Mouse (Mus musculus): ENCODE measurements around the gene Ubap1. TPM values are rescaled to one million over a fixed set of nuclear protein-coding genes. Genes with fewer than 3 reads are reported as not detected.

The Ubap1 gene
- total RNA-seq, 2 experiments from 2014 or later = 35.7 to 39.2 TPM

DNA sequence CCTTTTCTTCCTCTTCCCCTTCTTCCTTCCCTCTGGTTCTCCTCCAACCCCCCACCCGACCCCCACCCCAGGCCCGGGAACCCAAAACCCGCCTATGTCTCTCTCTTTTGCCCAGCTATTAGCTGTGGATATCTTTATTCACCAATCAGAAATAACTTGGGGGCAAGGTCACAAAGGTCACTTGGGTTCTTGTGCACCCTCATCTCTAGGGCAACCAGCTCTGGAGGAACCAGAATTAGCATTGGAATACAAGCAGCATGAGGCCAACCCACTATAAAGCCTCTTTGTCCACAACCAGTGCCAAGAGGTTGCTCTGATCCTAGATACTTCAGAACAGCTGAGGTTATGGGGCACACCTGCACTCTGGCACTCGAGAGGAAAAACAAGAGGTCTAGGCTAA, 19.3 kb upstream of the Ubap1 start:
- TF ChIP-seq CTCF (IDR thresholded peaks at IDR 0.05) = no peak
- intact Hi-C loops (cut with DNase I) = no loop called here
- no peak overlapping the region for H3K4me3 ChIP-seq
- no peak for DNase-seq
- H3K27ac ChIP-seq = no peak overlapping the region

- no peak overlapping the region for H3K4me3 ChIP-seq
- intact Hi-C loops (cut with DNase I) = no loop called here
- no peak overlapping the region for H3K27ac ChIP-seq
- no peak for DNase-seq
- TF ChIP-seq CTCF (IDR thresholded peaks at IDR 0.05) = no peak
Observed at GRCm38 (mm10) chr4:41331085-41331484, 17.7 kb upstream of the Ubap1 start.

DNA sequence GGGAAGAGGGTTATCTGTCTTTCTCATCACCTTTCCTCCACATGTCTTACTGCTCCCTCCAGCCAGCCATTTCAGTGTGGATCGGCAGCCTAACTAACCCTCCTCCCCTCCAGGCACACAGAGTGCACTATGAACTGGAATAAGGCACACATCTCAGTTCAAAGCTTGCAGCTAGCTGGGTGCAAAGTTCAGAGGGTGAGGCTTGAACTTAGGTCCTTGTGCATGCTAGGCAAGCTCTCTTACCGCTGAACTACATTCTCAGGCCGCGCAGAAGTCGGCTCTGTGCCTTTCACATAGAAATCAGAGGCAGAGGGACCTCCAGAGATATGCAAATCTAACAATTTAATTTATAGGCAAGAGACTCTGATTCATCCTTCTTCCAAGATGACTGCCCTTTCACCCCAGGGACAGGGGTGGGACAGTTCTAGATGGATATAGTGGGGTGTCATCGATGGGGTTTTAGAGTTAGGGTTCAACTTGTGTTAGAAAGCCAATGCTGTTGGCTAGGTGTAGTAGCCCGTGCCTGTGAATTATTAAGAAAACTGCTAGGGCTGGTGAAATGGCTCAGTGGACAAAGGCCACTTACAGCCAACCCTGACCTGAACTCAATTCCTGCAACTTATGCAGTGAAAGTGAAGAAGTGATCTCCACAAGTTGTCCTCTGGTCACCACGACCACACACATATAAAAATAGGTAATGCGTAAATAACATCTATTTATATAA, 16.9 kb upstream of the Ubap1 start:
- intact Hi-C loops (cut with DNase I) = no loop called here
- Histone ChIP-seq H3K27ac (no peak overlapping the region), H3K4me3 (no peak overlapping the region)
- TF ChIP-seq CTCF (IDR thresholded peaks at IDR 0.05) = no peak
- no peak for DNase-seq

GRCm38 (mm10) chr4:41336546-41336945, 12.2 kb upstream of the Ubap1 start:
- H3K27ac ChIP-seq = no peak overlapping the region
- intact Hi-C loops (cut with DNase I) = no loop called here

GRCm38 (mm10) chr4:41340912-41341550, 7.8 kb upstream of the Ubap1 start:
- DNase-seq = no peak
- H3K4me3 ChIP-seq = no peak overlapping the region
- intact Hi-C loops (cut with DNase I) = no loop called here
- TF ChIP-seq CTCF (IDR thresholded peaks at IDR 0.05) = peak; percentile 21; the same call in 1 of the 2 replicates
- H3K27ac ChIP-seq = no peak overlapping the region

More at GRCm38 (mm10) chr4:41336546-41336945, 12.2 kb upstream of the Ubap1 start:
- H3K4me3 ChIP-seq = no peak overlapping the region
- no peak for DNase-seq
- TF ChIP-seq CTCF (IDR thresholded peaks at IDR 0.05) = no peak

DNA sequence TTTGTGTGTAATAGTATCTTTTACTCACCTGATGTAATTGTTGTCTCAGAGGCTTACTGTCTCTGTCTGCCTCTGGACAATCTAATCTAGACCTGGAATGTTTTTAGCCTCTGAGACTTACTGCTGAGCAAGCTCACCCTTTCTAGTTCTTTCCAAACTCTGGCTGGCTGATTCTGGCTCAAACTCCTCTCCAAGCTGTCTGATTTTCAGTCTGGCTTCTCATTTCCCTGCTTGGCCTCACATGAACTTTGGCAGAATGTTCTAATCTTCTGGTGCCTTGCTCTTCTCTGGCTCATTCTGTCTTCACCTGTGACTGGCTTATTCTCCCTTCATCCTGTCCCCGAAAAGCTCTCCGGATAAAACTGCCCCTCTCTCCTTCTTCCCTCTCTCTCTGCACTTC, 2.8 kb upstream of the Ubap1 start:
- H3K27ac ChIP-seq = peak overlapping the region; percentile 70
- no peak for TF ChIP-seq CTCF (IDR thresholded peaks at IDR 0.05)
- no peak overlapping the region for H3K4me3 ChIP-seq
- intact Hi-C loops (cut with DNase I) = no loop called here
- DNase-seq = peak; percentile 42

DNA sequence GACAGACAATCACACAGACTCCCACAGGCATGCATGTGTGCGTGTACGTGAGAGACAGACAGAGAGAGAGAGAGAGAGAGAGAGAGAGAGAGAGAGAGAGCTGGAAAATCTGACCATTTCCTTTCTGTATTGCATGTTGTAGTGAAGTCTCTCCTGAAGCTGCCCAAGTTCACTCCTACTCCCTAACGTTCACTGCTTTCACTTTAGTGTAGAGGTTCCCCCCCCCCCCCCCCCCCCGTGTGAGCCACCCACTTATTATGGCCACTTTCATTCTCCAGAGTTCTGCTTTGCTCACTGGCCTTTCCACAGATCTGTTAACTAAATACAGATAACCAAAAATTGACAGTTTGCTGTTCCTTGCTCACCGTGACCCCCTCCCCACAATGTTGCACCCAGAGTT, 957 bp upstream of the Ubap1 start:
- TF ChIP-seq CTCF (IDR thresholded peaks at IDR 0.05) = no peak
- intact Hi-C loops (cut with DNase I) = loop anchor here (2.0 kb wide), 1 partner anchor 33 kb away; the partner anchor contains the start of gene Dcaf12
- Histone ChIP-seq H3K27ac (peak overlapping the region; percentile 94), H3K4me3 (peak overlapping the region; percentile 88)
- DNase-seq = no peak

DNA sequence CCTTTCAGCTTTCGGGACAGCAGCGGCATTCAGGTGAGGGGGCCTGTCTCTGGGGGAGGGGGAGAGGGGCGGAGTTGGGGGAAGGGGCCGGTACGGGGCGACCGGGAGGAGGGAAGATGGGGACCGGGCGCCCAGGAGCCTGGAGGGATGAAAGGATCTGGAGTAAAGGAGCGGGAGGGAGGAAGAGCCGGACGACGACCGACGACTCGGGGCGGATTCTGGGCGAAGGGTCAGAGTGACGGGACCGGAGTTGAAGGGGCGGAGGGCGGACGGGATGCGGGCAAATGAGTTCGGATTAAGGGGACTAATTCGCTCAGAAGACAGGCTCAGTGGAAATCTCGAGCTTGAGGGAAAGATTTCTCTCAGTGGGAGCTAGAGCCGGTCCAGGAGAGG, 399 bp downstream of the Ubap1 start:
- Histone ChIP-seq H3K4me3 (peak overlapping the region; percentile 88), H3K27ac (peak overlapping the region; percentile 94)
- DNase-seq = no peak
- intact Hi-C loops (cut with DNase I) = loop anchor here (2.0 kb wide), 1 partner anchor 34 kb away; the partner anchor contains the start of gene Dcaf12
- no peak for TF ChIP-seq CTCF (IDR thresholded peaks at IDR 0.05)

DNA sequence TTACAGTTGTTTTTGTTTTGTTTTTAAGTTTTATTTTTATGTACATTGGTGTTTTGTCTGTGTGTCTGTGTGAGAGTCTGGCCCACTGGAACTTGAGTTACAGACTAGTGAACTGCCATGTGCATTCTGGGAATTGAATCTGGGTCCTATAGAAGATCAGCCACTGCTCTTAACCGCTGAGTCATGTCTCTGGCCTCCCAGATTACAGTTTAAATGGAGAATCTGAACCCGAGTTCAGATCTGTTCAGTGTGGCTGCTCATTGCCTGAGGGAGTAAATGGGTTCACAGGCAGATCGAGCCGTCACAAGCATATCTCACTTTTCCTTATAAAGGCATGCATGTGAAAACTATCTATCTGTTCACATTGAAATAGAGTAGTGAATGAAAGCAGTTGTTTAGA, 4.0 kb downstream of the Ubap1 start:
- no peak for DNase-seq
- Histone ChIP-seq H3K4me3 (no peak overlapping the region), H3K27ac (no peak overlapping the region)
- intact Hi-C loops (cut with DNase I) = no loop called here
- no peak for TF ChIP-seq CTCF (IDR thresholded peaks at IDR 0.05)

GRCm38 (mm10) chr4:41353265-41353664, 4.5 kb downstream of the Ubap1 start:
- H3K27ac ChIP-seq = peak overlapping the region; percentile 6; the same call in 1 of the 2 replicates
- no peak for TF ChIP-seq CTCF (IDR thresholded peaks at IDR 0.05)
- no peak overlapping the region for H3K4me3 ChIP-seq
- no peak for DNase-seq
- intact Hi-C loops (cut with DNase I) = no loop called here

DNA sequence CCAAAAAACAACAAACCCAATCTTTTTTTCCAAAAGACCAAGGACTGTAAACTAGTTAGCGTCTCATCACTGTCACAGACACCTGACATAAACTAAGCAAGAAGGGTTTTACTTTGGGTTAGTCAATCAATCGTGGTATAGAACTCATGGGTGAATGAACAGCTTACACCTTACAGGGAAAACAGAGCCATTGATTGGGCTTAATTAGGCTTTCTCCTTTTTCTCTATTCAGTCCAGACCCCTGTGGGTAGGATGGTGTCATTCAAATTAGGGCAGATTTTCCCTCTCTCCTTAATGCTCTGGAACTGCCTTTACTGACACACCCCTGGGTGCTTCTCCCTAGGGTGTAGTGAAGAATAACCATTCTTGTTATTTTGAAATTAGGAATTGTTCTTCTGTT, 8.4 kb downstream of the Ubap1 start:
- no peak for DNase-seq
- H3K4me3 ChIP-seq = no peak overlapping the region
- intact Hi-C loops (cut with DNase I) = no loop called here
- no peak for TF ChIP-seq CTCF (IDR thresholded peaks at IDR 0.05)
- no peak overlapping the region for H3K27ac ChIP-seq

DNA sequence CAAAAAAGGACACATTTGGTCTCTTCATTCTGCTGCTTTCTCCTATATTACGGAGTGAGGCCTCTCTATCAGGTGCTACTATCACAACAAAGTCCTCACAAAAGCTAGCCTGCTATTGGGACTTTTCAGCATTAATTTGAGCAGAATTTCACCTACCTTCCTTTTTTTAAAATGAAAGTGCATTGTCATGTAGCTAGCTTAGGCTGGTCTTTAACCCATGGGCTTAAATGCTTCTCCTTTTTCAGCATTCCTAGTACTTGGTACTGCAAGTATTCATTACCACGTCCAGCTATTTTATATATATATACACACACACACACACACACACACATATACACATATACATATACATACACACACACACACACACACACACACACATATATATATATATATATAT, 9.9 kb downstream of the Ubap1 start:
- no peak for DNase-seq
- Histone ChIP-seq H3K27ac (peak overlapping the region; percentile 9), H3K4me3 (no peak overlapping the region)
- intact Hi-C loops (cut with DNase I) = no loop called here
- no peak for TF ChIP-seq CTCF (IDR thresholded peaks at IDR 0.05)

DNA sequence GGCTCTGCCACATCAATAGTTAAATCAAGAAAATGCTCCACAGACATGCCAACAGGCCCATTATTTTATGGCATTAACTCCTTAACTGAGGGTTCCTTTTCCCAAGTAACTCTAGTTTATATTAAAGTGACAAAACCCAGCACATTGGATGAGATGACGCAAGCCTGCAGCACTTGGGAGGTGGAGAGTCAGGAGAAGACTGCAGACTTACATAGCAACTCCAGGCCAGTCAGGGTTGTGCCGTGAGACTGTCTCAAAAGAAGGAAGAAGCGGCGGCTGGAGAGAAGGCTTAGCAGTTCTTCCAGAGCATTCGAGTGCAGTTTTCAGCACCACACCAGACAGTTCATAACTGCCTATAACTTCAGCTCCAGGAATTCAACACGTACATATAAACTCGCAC, 10.6 kb downstream of the Ubap1 start:
- H3K4me3 ChIP-seq = no peak overlapping the region

More for the DNA sequence above, 10.6 kb downstream of the Ubap1 start:
- no peak overlapping the region for H3K27ac ChIP-seq
- no peak for TF ChIP-seq CTCF (IDR thresholded peaks at IDR 0.05)
- intact Hi-C loops (cut with DNase I) = no loop called here
- DNase-seq = no peak
